Mouse (Mus musculus) left cerebral cortex, adult 9 months (tissue): ENCODE data around the gene Car9.
A peak's percentile ranks its signal among the peaks of the same experiment; 100 is the strongest.
"Not testable (repeated sequence)": the region's sequence is repeated elsewhere in the genome, so short reads cannot be mapped to it uniquely, and the experiment has no call there.

Experiments
- DNase-seq, 2 experiments: peaks; one replicate each; pipeline ENCODE4 v3.0.0; 2022; ENCODE audit warnings: low spot score in 2 of 2

Gene Car9

GRCm38 (mm10) chr4:43506536-43507185 is at the start of gene Car9:
TSS of gene Car9 (plus strand) at chr4:43506966.
- no peak for DNase-seq

GRCm38 (mm10) chr4:43457124-43457523 is 49.6 kb upstream of the Car9 start:
- no peak for DNase-seq

GRCm38 (mm10) chr4:43463102-43463501 is 43.7 kb upstream of the Car9 start:
- no peak for DNase-seq

- no peak for DNase-seq
These were observed 40.8 kb upstream of the Car9 start for GRCm38 (mm10) chr4:43465935-43466334.

GRCm38 (mm10) chr4:43466872-43467271 is 39.9 kb upstream of the Car9 start:
- no peak for DNase-seq

GRCm38 (mm10) chr4:43470301-43470700 is 36.5 kb upstream of the Car9 start:
- no peak for DNase-seq

- DNase-seq = no peak
These were observed 33.1 kb upstream of the Car9 start for GRCm38 (mm10) chr4:43473636-43474035.

GRCm38 (mm10) chr4:43476604-43477003 is 30.2 kb upstream of the Car9 start:
- DNase-seq = no peak

GRCm38 (mm10) chr4:43477857-43478533 is 28.8 kb upstream of the Car9 start:
- peak; percentile 62 to 90 for DNase-seq

GRCm38 (mm10) chr4:43478534-43478858 is 28.3 kb upstream of the Car9 start:
- DNase-seq = no peak

GRCm38 (mm10) chr4:43478906-43479832 is 27.6 kb upstream of the Car9 start:
- no peak for DNase-seq

GRCm38 (mm10) chr4:43480985-43481384 is 25.8 kb upstream of the Car9 start:
- no peak for DNase-seq

- no peak for DNase-seq
These were observed 24.8 kb upstream of the Car9 start for GRCm38 (mm10) chr4:43481894-43482456.

GRCm38 (mm10) chr4:43482591-43482990 is 24.2 kb upstream of the Car9 start:
- no peak for DNase-seq

- no peak for DNase-seq
These were observed 23.2 kb upstream of the Car9 start, which contains the start of gene Sit1 for GRCm38 (mm10) chr4:43483535-43484091. TSS of gene Sit1 (minus strand) at chr4:43483734.

- DNase-seq = not testable (repeated sequence)
These were observed 21.1 kb upstream of the Car9 start for GRCm38 (mm10) chr4:43485666-43486065.

- DNase-seq = no peak
These were observed 17.2 kb upstream of the Car9 start for GRCm38 (mm10) chr4:43489611-43490010.

- DNase-seq = no peak
These were observed 16.0 kb upstream of the Car9 start for GRCm38 (mm10) chr4:43490801-43491200.

- no peak for DNase-seq
These were observed 14.5 kb upstream of the Car9 start for GRCm38 (mm10) chr4:43492101-43492820.

- peak; percentile 96 for DNase-seq
These were observed 14.0 kb upstream of the Car9 start, which contains the start of gene Ccdc107 for GRCm38 (mm10) chr4:43492821-43493185. TSS of gene Ccdc107 (plus strand) at chr4:43492900.
